Mouse (Mus musculus): ENCODE measurements around the gene Hoxa9.

Hoxa9 gene

DNA sequence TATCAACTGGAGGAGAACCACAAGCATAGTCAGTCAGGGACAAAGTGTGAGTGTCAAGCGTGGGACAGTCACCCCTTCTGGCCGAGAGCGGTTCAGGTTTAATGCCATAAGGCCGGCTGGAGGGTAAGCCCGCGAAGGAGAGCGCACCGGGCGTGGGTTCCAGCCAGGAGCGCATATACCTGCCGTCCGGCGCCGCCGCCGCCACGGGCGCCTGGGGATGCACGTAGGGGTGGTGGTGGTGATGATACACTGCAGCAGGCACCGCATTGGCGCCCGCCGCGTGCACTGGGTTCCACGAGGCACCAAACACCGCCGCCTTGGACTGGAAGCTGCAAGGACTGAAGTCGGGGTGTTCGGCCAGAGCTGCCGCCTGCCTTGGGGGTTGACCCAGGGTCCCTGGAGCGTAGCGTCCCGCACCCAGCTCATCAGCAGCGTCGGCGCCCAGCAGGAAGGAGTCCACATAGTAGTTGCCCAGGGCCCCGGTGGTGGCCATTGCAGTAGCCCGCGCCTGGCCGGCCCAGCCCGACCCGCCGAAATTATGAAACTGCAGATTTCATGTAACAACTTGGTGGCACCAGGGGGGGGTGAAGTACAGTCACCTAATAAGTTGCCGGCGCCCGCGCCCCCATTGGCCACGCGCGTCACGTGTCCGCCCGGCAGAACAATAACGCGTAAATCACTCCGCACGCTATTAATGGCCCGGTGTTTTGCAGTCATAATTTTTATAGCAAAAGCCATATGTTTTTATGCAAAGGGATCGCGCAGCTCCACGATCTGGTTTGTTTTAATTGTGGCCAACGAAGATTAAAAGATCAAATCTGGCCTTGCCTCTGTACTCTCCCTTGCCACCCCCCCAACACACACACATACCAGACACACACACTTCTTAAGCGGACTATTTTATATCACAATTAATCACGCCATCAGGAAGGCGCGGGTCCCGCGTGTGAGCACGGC is 5.0 kb downstream of the Hoxa9 start:
- no peaks in the 10 kb centered on the region for H3K36me3 ChIP-seq (ENCODE audit: insufficient read depth, low read length)
- TF ChIP-seq POU5F1 (IDR thresholded peaks at IDR 0.05; ENCODE audit: borderline replicate concordance, low read length) (no peak), NANOG (IDR thresholded peaks at IDR 0.05; ENCODE audit: borderline replicate concordance, low read length) (no peak), CTCF (conservative IDR thresholded peaks at IDR 0.05; ENCODE audit: low read length) (no peak)
- peaks cover 98% of the 10 kb centered on the region for H3K27me3 ChIP-seq (ENCODE audit: insufficient read depth, low read length)
- H3K4me3 ChIP-seq (replicated peaks; ENCODE audit: low read length): peak overlapping the region; percentile 71
- H3K9me3 ChIP-seq (ENCODE audit: low read length): no peaks in the 10 kb centered on the region
- H3K4me1 ChIP-seq (replicated peaks; ENCODE audit: low read depth, low read length): peaks cover 60% of the 10 kb centered on the region

DNA sequence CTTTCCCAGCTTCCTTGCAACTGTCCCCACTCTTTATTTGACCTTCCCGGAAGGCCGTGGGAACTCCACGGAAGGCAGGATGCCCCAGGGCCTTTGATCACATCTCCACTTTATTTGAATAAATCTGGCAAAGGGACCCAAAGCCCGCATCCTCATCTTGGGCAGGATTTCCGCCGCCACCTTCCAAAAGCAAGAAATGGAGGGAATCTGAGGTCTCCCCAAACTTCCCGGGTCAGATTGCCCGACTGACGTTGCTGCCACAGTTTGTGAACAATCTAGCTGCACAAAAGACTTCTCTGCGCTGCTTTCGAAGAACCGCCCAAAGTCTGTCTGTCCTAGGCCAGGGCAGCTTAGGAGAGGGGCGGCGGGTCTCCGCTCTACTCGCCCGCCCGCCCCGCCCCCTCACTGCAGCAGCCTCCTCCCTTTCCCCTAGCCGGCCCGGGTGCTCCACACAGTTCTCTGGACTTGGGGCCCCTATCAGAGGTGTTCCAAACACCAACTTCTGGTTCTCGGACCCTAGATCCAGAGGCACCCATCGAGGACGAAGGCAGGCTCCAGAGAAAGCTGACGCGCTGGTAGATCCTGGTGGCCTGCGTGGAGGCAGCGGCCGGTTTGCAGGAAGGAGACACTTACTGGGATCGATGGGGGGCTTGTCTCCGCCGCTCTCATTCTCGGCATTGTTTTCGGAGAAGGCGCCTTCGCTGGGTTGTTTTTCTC is 5.8 kb downstream of the Hoxa9 start:
- H3K9me3 ChIP-seq (ENCODE audit: low read length): no peaks in the 10 kb centered on the region
- no peaks in the 10 kb centered on the region for H3K36me3 ChIP-seq (ENCODE audit: insufficient read depth, low read length)
- peak overlapping the region; percentile 71 for H3K4me3 ChIP-seq (replicated peaks; ENCODE audit: low read length)
- no peak for TF ChIP-seq POU5F1 (IDR thresholded peaks at IDR 0.05; ENCODE audit: borderline replicate concordance, low read length)
- TF ChIP-seq CTCF (conservative IDR thresholded peaks at IDR 0.05; ENCODE audit: low read length): no peak
- no peak for TF ChIP-seq NANOG (IDR thresholded peaks at IDR 0.05; ENCODE audit: borderline replicate concordance, low read length)
- H3K27me3 ChIP-seq (ENCODE audit: insufficient read depth, low read length): peaks cover 98% of the 10 kb centered on the region
- peaks cover 57% of the 10 kb centered on the region for H3K4me1 ChIP-seq (replicated peaks; ENCODE audit: low read depth, low read length)

DNA sequence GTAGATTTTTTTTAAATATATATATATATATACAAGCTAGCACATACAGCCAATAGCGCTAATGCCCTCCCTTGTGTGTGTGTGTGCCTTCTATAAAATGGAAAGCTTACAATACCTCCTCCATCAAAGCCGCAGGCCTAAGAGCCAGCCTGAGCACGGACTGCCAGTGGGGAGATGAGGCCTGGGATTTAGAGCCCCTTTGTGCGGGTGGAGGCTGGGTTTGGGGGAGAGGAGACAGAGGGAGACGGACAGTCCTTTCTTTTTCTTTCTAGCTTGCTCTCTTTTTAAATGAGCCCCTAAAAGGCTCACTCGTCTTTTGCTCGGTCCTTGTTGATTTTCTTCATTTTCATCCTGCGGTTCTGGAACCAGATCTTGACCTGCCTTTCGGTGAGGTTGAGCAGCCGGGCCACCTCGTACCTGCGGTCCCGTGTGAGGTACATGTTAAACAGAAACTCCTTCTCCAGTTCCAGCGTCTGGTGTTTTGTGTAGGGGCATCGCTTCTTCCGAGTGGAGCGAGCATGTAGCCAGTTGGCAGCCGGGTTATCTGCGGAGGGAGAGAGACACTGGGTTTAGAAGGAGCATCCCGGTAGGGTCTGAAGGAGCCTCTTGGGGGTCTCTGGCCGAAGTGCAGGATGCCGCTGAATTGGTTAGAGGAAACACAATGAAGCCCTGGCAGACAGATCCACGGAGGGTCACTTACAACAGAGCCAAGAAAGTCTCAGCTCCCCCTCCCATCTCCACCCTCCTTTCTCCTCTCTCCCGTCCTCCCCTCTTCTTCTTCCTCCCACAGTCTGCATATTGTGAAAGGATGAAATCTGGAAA is 6.7 kb downstream of the Hoxa9 start:
- Histone ChIP-seq H3K9me3 (ENCODE audit: low read length) (no peaks in the 10 kb centered on the region), H3K36me3 (ENCODE audit: insufficient read depth, low read length) (no peaks in the 10 kb centered on the region), H3K27me3 (ENCODE audit: insufficient read depth, low read length) (peaks cover 98% of the 10 kb centered on the region), H3K4me3 (replicated peaks; ENCODE audit: low read length) (no peak overlapping the region), H3K4me1 (replicated peaks; ENCODE audit: low read depth, low read length) (peaks cover 48% of the 10 kb centered on the region)
- no peak for TF ChIP-seq POU5F1 (IDR thresholded peaks at IDR 0.05; ENCODE audit: borderline replicate concordance, low read length)

DNA sequence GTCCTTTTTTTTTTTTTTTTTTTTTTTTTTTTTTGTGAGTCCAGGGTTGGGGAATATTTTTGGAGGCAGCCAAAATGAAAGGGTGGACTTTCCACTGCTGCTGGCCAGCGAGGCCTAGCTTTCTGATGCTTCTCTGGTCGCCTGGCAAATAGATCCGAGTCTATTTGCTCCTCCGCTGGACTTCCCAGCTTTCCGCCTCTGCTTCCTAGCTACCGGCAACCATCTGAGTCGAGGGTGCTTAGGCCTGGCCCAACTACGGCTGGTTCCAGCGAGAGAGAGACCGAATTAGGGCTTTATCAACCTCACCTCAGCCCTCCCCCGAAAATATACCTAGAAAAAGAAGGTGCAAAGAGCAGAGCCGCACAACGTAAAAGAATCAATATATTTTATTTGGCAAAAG is 8.2 kb downstream of the Hoxa9 start:
- H3K27me3 ChIP-seq (ENCODE audit: insufficient read depth, low read length): peaks cover 100% of the 10 kb centered on the region
- no peak overlapping the region for H3K4me3 ChIP-seq (replicated peaks; ENCODE audit: low read length)
- TF ChIP-seq CTCF (conservative IDR thresholded peaks at IDR 0.05; ENCODE audit: low read length): no peak
- TF ChIP-seq POU5F1 (IDR thresholded peaks at IDR 0.05; ENCODE audit: borderline replicate concordance, low read length): no peak
- no peak for TF ChIP-seq NANOG (IDR thresholded peaks at IDR 0.05; ENCODE audit: borderline replicate concordance, low read length)
- no peaks in the 10 kb centered on the region for H3K9me3 ChIP-seq (ENCODE audit: low read length)
- no peaks in the 10 kb centered on the region for H3K36me3 ChIP-seq (ENCODE audit: insufficient read depth, low read length)
- peaks cover 48% of the 10 kb centered on the region for H3K4me1 ChIP-seq (replicated peaks; ENCODE audit: low read depth, low read length)

DNA sequence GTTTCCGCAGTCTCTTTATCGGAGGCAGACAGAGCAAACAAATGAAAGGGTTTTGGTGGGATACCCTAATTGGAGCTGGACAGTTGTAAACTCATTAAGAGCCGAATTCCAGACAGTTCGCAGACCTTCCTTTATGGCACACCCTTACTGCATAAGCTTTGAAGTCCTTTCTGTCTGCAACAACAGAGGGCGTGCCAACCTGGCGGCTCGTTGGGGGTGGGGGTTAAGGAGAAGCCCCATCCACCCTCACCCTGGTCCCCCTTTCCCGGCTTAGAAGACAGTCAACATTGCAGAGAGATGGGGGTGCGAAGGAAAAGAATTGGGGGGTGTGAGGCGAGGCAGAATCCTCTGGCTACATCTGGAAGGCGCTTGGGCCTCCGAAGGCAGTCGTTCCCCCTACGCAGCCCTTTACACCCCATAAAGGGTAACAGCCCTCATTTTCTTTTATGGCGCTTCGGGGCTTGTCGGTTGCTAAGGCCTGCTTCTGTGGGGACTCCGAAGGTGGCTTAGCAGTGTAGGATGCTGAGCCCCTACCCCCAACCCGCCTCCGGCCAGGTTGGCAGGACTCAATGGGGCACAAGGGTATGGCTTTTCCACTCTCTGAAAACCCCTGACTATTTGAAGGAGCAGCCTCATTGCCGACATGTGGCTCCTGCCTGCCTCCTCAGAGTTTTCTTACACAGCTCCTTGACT is 8.8 kb downstream of the Hoxa9 start:
- Histone ChIP-seq H3K9me3 (ENCODE audit: low read length) (no peaks in the 10 kb centered on the region), H3K4me1 (replicated peaks; ENCODE audit: low read depth, low read length) (peaks cover 51% of the 10 kb centered on the region)
- TF ChIP-seq NANOG (IDR thresholded peaks at IDR 0.05; ENCODE audit: borderline replicate concordance, low read length) (no peak), CTCF (conservative IDR thresholded peaks at IDR 0.05; ENCODE audit: low read length) (no peak), POU5F1 (IDR thresholded peaks at IDR 0.05; ENCODE audit: borderline replicate concordance, low read length) (no peak)

DNA sequence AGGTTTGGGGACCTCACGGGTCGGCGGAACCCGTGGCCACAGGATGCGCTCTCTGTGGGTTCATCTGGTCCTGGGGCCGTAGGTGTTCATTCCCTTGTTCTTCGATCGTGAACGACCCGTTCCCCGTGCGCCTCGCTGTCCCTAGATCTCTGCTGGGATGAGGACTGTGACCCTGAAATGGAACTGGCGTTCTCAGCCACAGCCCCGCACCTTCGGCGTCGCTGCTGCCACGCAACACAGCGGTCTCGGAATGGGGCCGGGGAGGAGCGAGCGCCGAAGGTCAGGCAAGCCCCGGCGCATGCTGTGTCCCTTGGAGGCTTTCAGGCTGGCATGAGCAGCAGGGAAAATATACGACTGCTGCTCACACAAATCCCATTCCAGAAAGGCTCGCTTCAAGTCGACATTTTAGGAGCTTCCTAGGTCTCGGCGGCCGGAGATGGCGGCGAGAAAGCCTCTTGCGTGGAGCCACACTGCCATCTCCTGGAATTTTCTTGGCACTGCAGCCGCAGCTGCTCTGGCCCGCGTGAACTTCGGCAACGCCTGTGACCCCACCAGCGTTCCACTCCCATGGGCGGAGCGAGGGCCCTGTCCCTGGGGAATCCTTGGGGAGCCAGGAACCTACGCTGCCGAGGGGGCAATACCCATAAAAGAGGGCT is 9.4 kb downstream of the Hoxa9 start, which contains the start of gene Hoxa7:
Gene Hoxa7 (minus strand): TSS at position 518 of the 656 bp plus-strand sequence.
- H3K4me3 ChIP-seq (replicated peaks; ENCODE audit: low read length): peak within 1 kb of the TSS; percentile 79
- TF ChIP-seq POU5F1 (IDR thresholded peaks at IDR 0.05; ENCODE audit: borderline replicate concordance, low read length) (no peak), NANOG (IDR thresholded peaks at IDR 0.05; ENCODE audit: borderline replicate concordance, low read length) (no peak), CTCF (conservative IDR thresholded peaks at IDR 0.05; ENCODE audit: low read length) (peak; percentile 98)
- no peaks in the 10 kb centered on the region for H3K36me3 ChIP-seq (ENCODE audit: insufficient read depth, low read length)
- peaks cover 100% of the 10 kb centered on the region for H3K27me3 ChIP-seq (ENCODE audit: insufficient read depth, low read length)
- peaks cover 51% of the 10 kb centered on the region for H3K4me1 ChIP-seq (replicated peaks; ENCODE audit: low read depth, low read length)
- H3K9me3 ChIP-seq (ENCODE audit: low read length): no peaks in the 10 kb centered on the region

More for the DNA sequence above, 8.8 kb downstream of the Hoxa9 start:
- peak overlapping the region; percentile 79 for H3K4me3 ChIP-seq (replicated peaks; ENCODE audit: low read length)
- H3K27me3 ChIP-seq (ENCODE audit: insufficient read depth, low read length): peaks cover 100% of the 10 kb centered on the region
- no peaks in the 10 kb centered on the region for H3K36me3 ChIP-seq (ENCODE audit: insufficient read depth, low read length)

DNA sequence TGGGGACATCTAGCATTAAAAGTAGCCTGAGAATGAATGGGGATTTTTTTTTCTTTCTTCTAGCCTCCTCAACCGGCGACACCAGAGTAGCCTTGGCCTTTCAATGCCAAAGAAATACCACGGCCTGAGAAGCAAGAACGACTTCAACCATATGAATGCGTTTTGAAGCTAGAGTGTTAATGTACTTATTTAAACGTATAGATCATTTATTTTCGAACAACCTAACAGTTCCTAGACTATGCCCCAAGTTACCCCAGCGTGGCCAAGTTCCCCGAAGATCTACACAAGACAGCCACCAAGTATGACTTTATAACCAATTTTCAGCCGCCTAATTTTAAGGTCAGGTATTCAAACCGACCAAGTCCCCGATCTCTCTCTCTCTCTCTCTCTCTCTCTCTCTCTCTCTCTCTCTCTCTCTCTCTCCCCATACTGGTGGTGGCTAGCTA is 10.0 kb downstream of the Hoxa9 start:
- H3K9me3 ChIP-seq (ENCODE audit: low read length): no peaks in the 10 kb centered on the region
- H3K4me1 ChIP-seq (replicated peaks; ENCODE audit: low read depth, low read length): peaks cover 52% of the 10 kb centered on the region
- peaks cover 100% of the 10 kb centered on the region for H3K27me3 ChIP-seq (ENCODE audit: insufficient read depth, low read length)
- no peaks in the 10 kb centered on the region for H3K36me3 ChIP-seq (ENCODE audit: insufficient read depth, low read length)
- TF ChIP-seq POU5F1 (IDR thresholded peaks at IDR 0.05; ENCODE audit: borderline replicate concordance, low read length): no peak
- TF ChIP-seq CTCF (conservative IDR thresholded peaks at IDR 0.05; ENCODE audit: low read length): no peak
- no peak for TF ChIP-seq NANOG (IDR thresholded peaks at IDR 0.05; ENCODE audit: borderline replicate concordance, low read length)
- peak overlapping the region; percentile 79 for H3K4me3 ChIP-seq (replicated peaks; ENCODE audit: low read length)
